Mouse (Mus musculus) liver, postnatal 0 days (tissue): ENCODE results near the gene Serf2.

ENCODE experiments used
- CTCF ChIP-seq: sonication (generic); IDR thresholded peaks from 2 replicates; pipeline ENCODE4 v1.5.1; 2016; ENCODE audit warnings: antibody characterized with exemption, low read depth
- EP300 ChIP-seq: IDR thresholded peaks from 2 replicates; pipeline ENCODE4 v1.6.1; 2016; ENCODE audit warnings: antibody characterized with exemption, low read depth, mild to moderate bottlenecking

GRCm38 (mm10) chr2:121423166-121423565 lies 25.8 kb upstream of the Serf2 start:
- TF ChIP-seq CTCF (no peak), EP300 (no peak)
